Mouse (Mus musculus) thymus, postnatal 4 days (tissue): ENCODE measurements around the gene Gm5114.
"Not testable (repeated sequence)": the region's sequence is repeated elsewhere in the genome, so short reads cannot be mapped to it uniquely, and the experiment has no call there.

Experiments
- DNase-seq: peaks from one replicate; pipeline ENCODE4 v3.0.0; 2021

Gene Gm5114

GRCm38 (mm10) chr7:39413060-39413459 lies at the start of gene Gm5114:
TSS of gene Gm5114 (minus strand) at chr7:39413160.
- not testable (repeated sequence) for DNase-seq

- DNase-seq, result peak; percentile 40
Observed at GRCm38 (mm10) chr7:39455806-39456205, 42.8 kb upstream of the Gm5114 start.

DNA sequence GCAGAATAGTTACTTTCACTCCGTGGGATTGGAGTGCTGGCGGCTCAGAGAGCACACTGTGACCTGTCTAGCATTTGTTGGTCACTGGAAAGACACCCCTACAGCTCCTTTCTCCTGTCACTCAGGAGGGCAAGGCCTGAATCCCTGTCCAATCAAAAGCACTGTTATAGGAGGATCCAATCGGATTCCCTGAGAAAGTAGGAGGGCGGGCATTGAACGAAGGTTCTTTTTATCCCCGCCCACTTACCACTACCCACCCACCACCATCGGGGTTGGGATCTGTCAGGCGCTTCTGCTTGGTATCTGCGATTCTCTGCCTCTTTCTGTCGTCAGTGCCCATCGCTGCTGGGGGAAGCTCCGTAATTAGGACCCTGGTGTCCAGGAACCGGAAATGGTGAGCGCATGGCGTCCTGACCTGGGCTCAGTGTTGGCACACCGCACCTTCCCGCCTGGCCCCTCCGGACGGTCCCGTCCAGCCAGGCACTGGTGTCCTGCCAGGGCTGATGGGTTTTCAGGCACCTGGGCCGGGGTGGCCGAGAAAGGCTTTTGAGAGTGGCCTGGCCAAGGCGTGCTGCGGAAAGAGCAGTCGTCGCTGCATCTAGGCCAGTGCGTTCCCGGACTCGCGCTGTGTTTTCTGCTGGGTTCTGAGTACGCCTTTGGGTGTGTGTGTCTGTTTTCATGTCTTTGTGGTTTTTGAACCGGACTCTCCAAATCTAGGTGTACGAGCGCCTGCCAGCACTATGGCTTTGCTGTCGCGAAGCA lies 36.5 kb upstream of the Gm5114 start:
- DNase-seq, result peak; percentile 10

DNA sequence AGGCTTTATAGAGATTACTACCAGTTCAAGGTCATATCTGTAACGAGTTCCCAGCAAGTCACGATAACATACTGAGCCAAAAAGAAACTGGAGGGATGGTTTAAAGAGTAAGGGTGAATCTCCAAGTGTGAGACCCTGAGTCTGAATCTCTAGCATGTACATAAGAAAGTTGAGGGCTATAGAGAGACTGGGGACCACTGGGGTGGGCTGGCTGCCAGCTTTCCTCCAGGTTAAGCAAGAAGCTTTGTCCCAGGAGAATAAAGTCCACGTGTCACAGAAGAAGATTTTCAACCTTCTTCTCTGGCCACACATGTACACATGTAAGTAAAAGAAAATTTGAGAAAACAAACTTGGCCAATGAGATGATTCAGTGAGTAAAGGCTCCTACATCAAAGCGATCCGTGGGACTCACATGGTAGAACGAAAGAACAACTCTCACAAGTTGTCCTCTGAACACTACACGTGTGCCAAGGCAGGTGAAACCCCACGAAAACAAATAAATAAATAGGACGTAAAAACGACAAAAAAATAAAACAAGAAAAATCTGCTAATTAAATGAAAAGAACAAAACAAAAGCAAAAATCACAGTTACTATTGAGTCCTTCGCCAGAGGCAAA lies 35.8 kb upstream of the Gm5114 start:
- no peak for DNase-seq

DNA sequence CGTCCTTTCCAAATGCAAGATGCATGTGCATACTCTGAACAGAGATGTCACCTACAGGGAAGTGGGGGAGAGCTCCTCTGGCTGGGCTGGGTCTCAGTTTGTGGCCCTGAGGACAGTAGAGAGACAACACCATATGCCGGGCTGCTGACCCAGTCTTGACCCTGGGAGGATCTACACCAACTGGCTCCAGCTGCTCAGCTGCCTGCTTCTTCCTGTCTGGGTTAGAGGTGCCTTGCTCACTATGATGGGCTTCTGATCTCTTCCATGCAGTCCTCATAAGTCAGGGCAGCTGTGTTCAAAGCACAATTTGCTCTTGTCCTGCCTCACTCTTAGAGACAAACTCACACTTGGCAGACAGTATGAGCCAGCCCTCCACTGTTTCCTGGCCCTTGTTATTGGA lies 28.3 kb upstream of the Gm5114 start:
- no peak for DNase-seq

DNA sequence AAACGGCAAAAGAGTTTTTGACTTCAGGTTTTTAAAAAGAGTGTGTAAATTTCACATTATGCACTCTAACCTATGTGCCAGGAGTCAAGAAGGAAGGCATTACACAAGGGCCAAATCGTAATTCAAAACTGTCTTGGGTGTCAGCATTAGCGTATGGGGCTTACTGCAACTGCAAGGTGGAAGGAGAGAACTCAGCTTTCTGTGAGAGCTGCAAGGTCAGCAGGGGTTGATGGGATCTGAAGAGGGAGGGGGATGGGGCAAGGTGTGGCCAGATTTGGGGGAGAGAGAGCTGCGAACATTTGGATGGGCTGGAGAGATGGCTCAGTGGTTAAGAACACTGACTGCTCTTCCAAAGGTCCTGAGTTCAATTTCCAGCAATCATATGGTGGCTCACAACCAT lies 27.4 kb upstream of the Gm5114 start:
- no peak for DNase-seq
